Comparison of ENCODE assay signal across 26 mouse cellular contexts in the genomic region with DNA sequence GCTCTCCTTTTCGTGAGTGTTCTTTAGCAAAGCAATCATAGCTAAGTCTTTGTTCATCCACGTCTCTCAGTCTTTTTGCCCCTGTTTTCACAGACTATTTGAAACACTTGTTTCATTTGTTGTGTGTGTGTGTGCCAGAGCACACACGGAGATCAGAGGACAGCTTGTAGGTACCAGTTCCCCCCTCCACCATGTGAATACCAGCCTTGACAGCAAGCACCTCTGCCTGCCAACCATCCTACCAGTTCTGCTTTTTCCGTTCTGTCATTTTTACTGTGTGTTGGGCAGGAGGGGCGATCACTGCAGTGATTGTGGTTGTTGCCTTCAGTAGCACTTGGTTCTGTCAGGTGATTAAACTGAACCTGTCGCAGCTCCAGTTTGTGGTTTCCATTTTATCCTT.
DNase-seq lines count a peak whose midpoint lies in the region; ATAC-seq lines count a peak whose summit lies in the region.
"Had no signal": no experiment of that assay in that cellular context is flagged by ENCODE, and none has a peak within 500 bp of the region (broad histone marks: within the 10 kb centered on the region; RNA-seq: fewer than 3 reads in every experiment).

No protein-coding gene starts in this region.

- H3K9ac ChIP-seq in intestine, embryonic 16.5 days (ENCODE audit: low read depth, low read length): no peak overlapping the region
- H3K9ac ChIP-seq: embryonic facial prominence, embryonic 13.5 days; forebrain, embryonic 13.5 days; heart, embryonic 12.5 days; heart, embryonic 15.5 days; hindbrain, embryonic 14.5 days had no signal

- no peaks in the 10 kb centered on the region for H3K27me3 ChIP-seq in intestine, embryonic 16.5 days (replicated peaks; ENCODE audit: control insufficient read depth, insufficient read depth, low read length)
- H3K27me3 ChIP-seq: embryonic facial prominence, embryonic 13.5 days; forebrain, embryonic 13.5 days; heart, embryonic 15.5 days had no signal

- H3K4me2 ChIP-seq in intestine, embryonic 16.5 days (ENCODE audit: low read depth, low read length): no peak overlapping the region
- H3K4me2 ChIP-seq: embryonic facial prominence, embryonic 13.5 days; forebrain, embryonic 13.5 days; heart, embryonic 12.5 days; heart, embryonic 15.5 days; hindbrain, embryonic 14.5 days had no signal

- WGBS in intestine, embryonic 16.5 days: 88% methylated on average over 6 of the region's 6 CpGs

- H3K4me1 ChIP-seq in intestine, embryonic 16.5 days (ENCODE audit: control insufficient read depth, insufficient read depth, low read length): peaks cover 5% of the 10 kb centered on the region
- H3K4me1 ChIP-seq: forebrain, embryonic 13.5 days had no signal

- H3K4me3 ChIP-seq in intestine, embryonic 16.5 days (ENCODE audit: low read length): no peak overlapping the region
- H3K4me3 ChIP-seq: embryonic facial prominence, embryonic 10.5 days; embryonic facial prominence, embryonic 13.5 days; erythroblast, embryonic 14.5 days; forebrain, embryonic 10.5 days; forebrain, embryonic 13.5 days; heart, embryonic 12.5 days; heart, embryonic 15.5 days had no signal

- DNase-seq in testis, postnatal 10 days (ENCODE audit: low spot score): peak; percentile 31
- no peak for DNase-seq in testis, postnatal 14 days (ENCODE audit: low spot score)
- peak; percentile 53 for DNase-seq in naive thymus-derived CD4-positive, alpha-beta T cell, adult 2 months (ENCODE audit: low read depth)
- no peak for DNase-seq in embryo, embryonic 11 days
- DNase-seq in lung, adult 18-20 months: no peak
- DNase-seq: adrenal gland, postnatal 10 days; adrenal gland, postnatal 36 days; cerebellum, adult 2 months; cerebellum, adult 9-11 months; cerebellum, postnatal 25 days; gastrocnemius, postnatal 10 days; gastrocnemius, postnatal 36 days; heart, postnatal 10 days; heart, postnatal 36 days had no signal

- ATAC-seq in CD4-positive, CD25-positive, alpha-beta regulatory T cell, adult 4 months: peak; percentile 18
- ATAC-seq in hematopoietic stem cell, adult 5-6 weeks (replicated peaks in 1 of 2; ENCODE audit: insufficient read depth in 1 of 2, low FRiP score in 2 of 2, low TSS enrichment in 1 of 2, low read depth in 1 of 2, poor library complexity in 2 of 2, severe bottlenecking in 2 of 2): peak; percentile 69 to 75; a peak in 3 of 4 replicates
- ATAC-seq in intestine, embryonic 16.5 days: no peak
- ATAC-seq: forebrain, embryonic 13.5 days; forebrain, embryonic 16.5 days had no signal

- no peak overlapping the region for H3K27ac ChIP-seq in intestine, embryonic 16.5 days (ENCODE audit: low read length)
- H3K27ac ChIP-seq: embryonic facial prominence, embryonic 10.5 days; embryonic facial prominence, embryonic 13.5 days; forebrain, embryonic 10.5 days; forebrain, embryonic 13.5 days; heart, embryonic 15.5 days; hindbrain, embryonic 14.5 days had no signal

- H3K9me3 ChIP-seq in intestine, embryonic 16.5 days (ENCODE audit: control insufficient read depth, low read length): no peaks in the 10 kb centered on the region
- H3K9me3 ChIP-seq: embryonic facial prominence, embryonic 10.5 days; embryonic facial prominence, embryonic 13.5 days; forebrain, embryonic 10.5 days; forebrain, embryonic 13.5 days; heart, embryonic 12.5 days; heart, embryonic 15.5 days had no signal

- H3K36me3 ChIP-seq in intestine, embryonic 16.5 days (ENCODE audit: control insufficient read depth, insufficient read depth, low read length): no peaks in the 10 kb centered on the region
- H3K36me3 ChIP-seq: embryonic facial prominence, embryonic 10.5 days; forebrain, embryonic 10.5 days; heart, embryonic 12.5 days had no signal

Comparison
In these comparisons a context has a peak if more than half of its experiments do, and no peak if none do; other contexts are left out.
1. DNase-seq: peak in testis, postnatal 10 days (single experiment) and naive thymus-derived CD4-positive, alpha-beta T cell, adult 2 months (single experiment); none in testis, postnatal 14 days (single experiment), embryo, embryonic 11 days (single experiment) and lung, adult 18-20 months (0 of 2).